Mouse (Mus musculus): ENCODE measurements around the gene Hist1h3d. TPM values are rescaled to one million over a fixed set of nuclear protein-coding genes. Genes with fewer than 3 reads are reported as not detected.
"Not testable (repeated sequence)": the region's sequence is repeated elsewhere in the genome, so short reads cannot be mapped to it uniquely, and the experiment has no call there.

The Hist1h3d gene
- polyA plus RNA-seq, 1 experiment from 2014 or later: 4.2 TPM

DNA sequence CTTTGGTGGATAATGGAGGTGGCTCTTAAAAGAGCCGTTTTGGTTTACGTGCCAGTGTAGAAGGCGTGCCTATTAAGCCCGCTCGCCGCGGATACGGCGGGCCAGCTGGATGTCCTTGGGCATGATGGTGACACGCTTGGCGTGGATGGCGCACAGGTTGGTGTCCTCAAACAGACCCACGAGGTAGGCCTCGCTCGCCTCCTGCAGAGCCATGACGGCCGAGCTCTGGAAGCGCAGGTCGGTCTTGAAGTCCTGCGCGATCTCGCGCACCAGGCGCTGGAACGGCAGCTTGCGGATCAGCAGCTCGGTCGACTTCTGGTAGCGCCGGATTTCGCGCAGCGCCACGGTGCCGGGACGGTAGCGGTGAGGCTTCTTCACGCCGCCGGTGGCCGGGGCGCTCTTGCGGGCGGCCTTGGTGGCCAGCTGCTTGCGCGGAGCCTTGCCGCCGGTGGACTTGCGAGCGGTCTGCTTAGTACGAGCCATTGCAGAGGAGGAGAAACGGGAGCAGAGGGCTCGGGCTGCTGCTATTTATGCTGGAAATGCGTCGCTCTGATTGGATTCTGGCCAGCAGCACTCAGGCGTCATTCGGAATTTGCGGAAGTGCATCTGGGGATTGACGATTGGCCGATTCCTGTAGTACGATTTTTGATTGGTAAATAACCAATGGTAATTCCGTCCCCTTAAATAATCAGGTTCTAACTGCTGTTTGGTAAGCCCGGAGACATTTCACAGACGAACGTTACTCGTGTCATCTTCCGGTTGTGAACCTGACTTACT, 13.5 kb upstream of the Hist1h3d start, which contains the start of gene Hist1h3e:
Hist1h3e (minus strand) TSS at position 487 of the 777 bp plus-strand sequence.
- H3K9ac ChIP-seq (ENCODE audit: low read length): peak within 1 kb of the TSS; percentile 59
- not testable (repeated sequence) for H3K4me1 ChIP-seq (replicated peaks; ENCODE audit: control insufficient read depth, insufficient read depth); H3K27me3 ChIP-seq (ENCODE audit: control insufficient read depth, insufficient read depth, low read length); H3K9me3 ChIP-seq (ENCODE audit: control insufficient read depth, low read length); H3K36me3 ChIP-seq (ENCODE audit: control insufficient read depth, insufficient read depth, low read length)
- H3K4me2 ChIP-seq (replicated peaks; ENCODE audit: low read depth): peak within 1 kb of the TSS; percentile 68
- H3K4me3 ChIP-seq (ENCODE audit: low read depth, low read length): peak within 1 kb of the TSS; percentile 42
- peak; percentile 93 for ATAC-seq (ENCODE audit: low FRiP score, low TSS enrichment)
- peak; percentile 49 for TF ChIP-seq EP300 (optimal IDR thresholded peaks at IDR 0.05)
- peak within 1 kb of the TSS; percentile 97 for H3K27ac ChIP-seq (replicated peaks)
- under 1% methylated on average over 32 of the region's 67 CpGs for WGBS
- DNase-seq (ENCODE audit: low spot score): peak; percentile 95

GRCm38 (mm10) chr13:23562699-23563462, 12.7 kb upstream of the Hist1h3d start:
- peak overlapping the region; percentile 68 for H3K4me2 ChIP-seq (replicated peaks; ENCODE audit: low read depth)
- no peaks in the 10 kb centered on the region for H3K9me3 ChIP-seq (ENCODE audit: control insufficient read depth, low read length)
- DNase-seq (ENCODE audit: low spot score): peak; percentile 52
- WGBS: 2% methylated on average over 18 of the region's 18 CpGs
- ATAC-seq (ENCODE audit: low FRiP score, low TSS enrichment): peak; percentile 61
- no peak for TF ChIP-seq EP300 (optimal IDR thresholded peaks at IDR 0.05)
- TF ChIP-seq CTCF (IDR thresholded peaks at IDR 0.05; ENCODE audit: low read depth): peak; percentile 78
- H3K4me3 ChIP-seq (ENCODE audit: low read depth, low read length): peak overlapping the region; percentile 42
- H3K27ac ChIP-seq (replicated peaks): peak overlapping the region; percentile 97
- H3K4me1 ChIP-seq (replicated peaks; ENCODE audit: control insufficient read depth, insufficient read depth): no peaks in the 10 kb centered on the region
- peak overlapping the region; percentile 59 for H3K9ac ChIP-seq (ENCODE audit: low read length)
- H3K36me3 ChIP-seq (ENCODE audit: control insufficient read depth, insufficient read depth, low read length): no peaks in the 10 kb centered on the region
- H3K27me3 ChIP-seq (ENCODE audit: control insufficient read depth, insufficient read depth, low read length): no peaks in the 10 kb centered on the region

DNA sequence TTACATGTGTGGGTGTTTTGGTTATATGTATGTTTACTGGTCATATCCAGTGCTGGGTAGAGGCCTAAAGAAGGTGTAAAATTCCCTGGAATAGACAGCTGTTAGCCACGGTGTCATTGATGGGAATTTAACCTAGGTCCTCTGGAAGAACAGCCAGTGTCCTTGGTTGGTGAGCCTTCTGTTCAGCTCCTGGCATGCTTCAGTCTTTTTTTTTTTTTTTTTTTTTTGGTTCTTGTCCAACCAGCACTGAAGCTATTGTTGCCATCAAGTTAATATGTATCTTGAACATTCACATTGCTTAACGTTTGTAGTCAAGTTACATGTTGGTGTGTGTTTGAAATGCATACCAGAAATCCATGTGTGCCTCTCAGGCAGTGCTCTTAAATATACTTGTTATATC, 11.1 kb upstream of the Hist1h3d start:
- Histone ChIP-seq H3K4me2 (replicated peaks; ENCODE audit: low read depth) (no peak overlapping the region), H3K9me3 (ENCODE audit: control insufficient read depth, low read length) (no peaks in the 10 kb centered on the region), H3K4me3 (ENCODE audit: low read depth, low read length) (no peak overlapping the region), H3K4me1 (replicated peaks; ENCODE audit: control insufficient read depth, insufficient read depth) (no peaks in the 10 kb centered on the region), H3K36me3 (ENCODE audit: control insufficient read depth, insufficient read depth, low read length) (no peaks in the 10 kb centered on the region), H3K27me3 (ENCODE audit: control insufficient read depth, insufficient read depth, low read length) (no peaks in the 10 kb centered on the region), H3K9ac (ENCODE audit: low read length) (no peak overlapping the region), H3K27ac (replicated peaks) (no peak overlapping the region)
- 80% methylated on average over 2 of the region's 2 CpGs for WGBS
- ATAC-seq (ENCODE audit: low FRiP score, low TSS enrichment): no peak
- TF ChIP-seq EP300 (optimal IDR thresholded peaks at IDR 0.05) (no peak), CTCF (IDR thresholded peaks at IDR 0.05; ENCODE audit: low read depth) (no peak)
- no peak for DNase-seq (ENCODE audit: low spot score)

GRCm38 (mm10) chr13:23570261-23571021, 5.1 kb upstream of the Hist1h3d start:
- H3K4me3 ChIP-seq (ENCODE audit: low read depth, low read length): peak overlapping the region; percentile 42
- peak; percentile 10; the same call in 1 of the 2 replicates for ATAC-seq (ENCODE audit: low FRiP score, low TSS enrichment)
- TF ChIP-seq CTCF (IDR thresholded peaks at IDR 0.05; ENCODE audit: low read depth): 0 out of 2 replicates have a peak, but pooled peaks have one; percentile 10
- DNase-seq (ENCODE audit: low spot score); H3K27me3 ChIP-seq (ENCODE audit: control insufficient read depth, insufficient read depth, low read length); H3K9me3 ChIP-seq (ENCODE audit: control insufficient read depth, low read length); H3K4me1 ChIP-seq (replicated peaks; ENCODE audit: control insufficient read depth, insufficient read depth); H3K36me3 ChIP-seq (ENCODE audit: control insufficient read depth, insufficient read depth, low read length): not testable (repeated sequence)
- H3K27ac ChIP-seq (replicated peaks): peak overlapping the region; percentile 93
- peak overlapping the region; percentile 59 for H3K4me2 ChIP-seq (replicated peaks; ENCODE audit: low read depth)
- peak overlapping the region; percentile 52; the same call in 1 of the 2 replicates for H3K9ac ChIP-seq (ENCODE audit: low read length)
- WGBS: 4% methylated on average over 13 of the region's 41 CpGs

DNA sequence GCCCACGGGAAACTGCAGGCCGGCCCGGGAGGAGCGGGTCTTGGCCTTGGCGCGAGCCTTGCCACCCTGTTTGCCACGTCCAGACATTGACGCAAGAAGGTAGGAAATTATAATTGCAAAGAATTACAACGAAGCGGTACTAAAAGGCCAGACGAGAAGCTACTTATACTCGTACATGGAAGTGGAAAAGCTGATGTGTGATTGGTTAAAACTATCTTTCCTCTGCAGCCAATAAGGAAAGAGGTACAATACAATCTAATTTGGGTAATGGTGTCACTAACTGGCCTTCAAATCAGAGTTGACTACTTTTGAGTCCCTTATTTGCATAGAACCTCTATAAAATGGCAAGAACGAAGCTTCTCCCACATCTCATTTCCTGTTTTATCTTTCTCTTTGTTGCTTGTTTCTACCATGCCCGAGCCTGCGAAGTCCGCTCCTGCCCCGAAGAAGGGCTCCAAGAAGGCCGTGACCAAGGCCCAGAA, 4.5 kb upstream of the Hist1h3d start, which contains the start of the genes Hist1h2ae and Hist1h2bg:
Hist1h2ae (minus strand) TSS at position 199 of the 482 bp plus-strand sequence.
Hist1h2bg (plus strand) TSS at position 375 of the 482 bp plus-strand sequence.
- Histone ChIP-seq H3K27ac (replicated peaks) (peak within 1 kb of the TSS; percentile 93), H3K27me3 (ENCODE audit: control insufficient read depth, insufficient read depth, low read length) (no peaks in the 10 kb centered on the region), H3K9ac (ENCODE audit: low read length) (peak within 1 kb of the TSS; percentile 61), H3K4me1 (replicated peaks; ENCODE audit: control insufficient read depth, insufficient read depth) (no peaks in the 10 kb centered on the region), H3K9me3 (ENCODE audit: control insufficient read depth, low read length) (no peaks in the 10 kb centered on the region), H3K36me3 (ENCODE audit: control insufficient read depth, insufficient read depth, low read length) (no peaks in the 10 kb centered on the region), H3K4me3 (ENCODE audit: low read depth, low read length) (peak within 1 kb of the TSS; percentile 42), H3K4me2 (replicated peaks; ENCODE audit: low read depth) (peak within 1 kb of the TSS; percentile 59)
- TF ChIP-seq EP300 (optimal IDR thresholded peaks at IDR 0.05) (no peak), CTCF (IDR thresholded peaks at IDR 0.05; ENCODE audit: low read depth) (0 out of 2 replicates have a peak, but pooled peaks have one; percentile 0)
- peak; percentile 62 for DNase-seq (ENCODE audit: low spot score)
- WGBS: 0% methylated on average over 18 of the region's 18 CpGs
- ATAC-seq (ENCODE audit: low FRiP score, low TSS enrichment): peak; percentile 88

DNA sequence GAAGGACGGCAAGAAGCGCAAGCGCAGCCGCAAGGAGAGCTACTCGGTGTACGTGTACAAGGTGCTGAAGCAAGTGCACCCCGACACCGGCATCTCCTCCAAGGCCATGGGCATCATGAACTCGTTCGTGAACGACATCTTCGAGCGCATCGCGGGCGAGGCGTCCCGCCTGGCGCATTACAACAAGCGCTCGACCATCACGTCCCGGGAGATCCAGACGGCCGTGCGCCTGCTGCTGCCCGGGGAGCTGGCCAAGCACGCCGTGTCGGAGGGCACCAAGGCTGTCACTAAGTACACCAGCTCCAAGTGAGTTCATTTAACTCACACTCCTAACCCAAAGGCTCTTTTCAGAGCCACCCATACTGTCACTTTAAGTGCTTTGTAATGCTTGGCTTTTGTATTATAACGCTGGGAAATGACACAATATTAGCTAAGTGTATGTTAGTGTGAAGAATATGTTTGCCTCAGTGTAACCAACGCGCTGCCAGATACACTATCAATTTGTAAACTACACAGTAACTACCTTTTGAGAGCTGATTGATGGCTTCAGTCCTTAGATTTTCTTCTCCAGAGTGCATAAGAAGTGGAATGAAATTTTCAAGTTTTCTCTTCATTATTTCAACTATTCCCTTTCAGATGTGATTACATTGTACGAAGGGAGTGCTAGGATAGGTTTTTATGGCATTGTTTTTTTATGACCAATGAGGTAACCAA, 3.9 kb upstream of the Hist1h3d start:
- WGBS: under 1% methylated on average over 9 of the region's 34 CpGs
- H3K36me3 ChIP-seq (ENCODE audit: control insufficient read depth, insufficient read depth, low read length); DNase-seq (ENCODE audit: low spot score); ATAC-seq (ENCODE audit: low FRiP score, low TSS enrichment); H3K27me3 ChIP-seq (ENCODE audit: control insufficient read depth, insufficient read depth, low read length); H3K4me1 ChIP-seq (replicated peaks; ENCODE audit: control insufficient read depth, insufficient read depth); H3K9me3 ChIP-seq (ENCODE audit: control insufficient read depth, low read length): not testable (repeated sequence)
- Histone ChIP-seq H3K4me2 (replicated peaks; ENCODE audit: low read depth) (peak overlapping the region; percentile 59), H3K27ac (replicated peaks) (peak overlapping the region; percentile 93), H3K4me3 (ENCODE audit: low read depth, low read length) (peak overlapping the region; percentile 42), H3K9ac (ENCODE audit: low read length) (peak overlapping the region; percentile 61)

Data from stomach, postnatal 0 days (tissue).